Mouse (Mus musculus) kidney, adult 2 months (tissue): ENCODE results near the gene Zfp334.

Experiments used
- CTCF ChIP-seq: fragments of 200-500 bp; conservative IDR thresholded peaks from 2 replicates; pipeline ENCODE4 v1.5.1; 2011; ENCODE audit warnings: low read depth, mild to moderate bottlenecking, control low read depth, low read length, moderate library complexity, mixed read lengths; ENCODE audit not compliant: insufficient read depth, insufficient read length
- POLR2A ChIP-seq: fragments of 200-500 bp; IDR thresholded peaks from one replicate; pipeline ENCODE4 v1.6.1; 2011; ENCODE audit warnings: low read depth, low read length, control low read depth

DNA sequence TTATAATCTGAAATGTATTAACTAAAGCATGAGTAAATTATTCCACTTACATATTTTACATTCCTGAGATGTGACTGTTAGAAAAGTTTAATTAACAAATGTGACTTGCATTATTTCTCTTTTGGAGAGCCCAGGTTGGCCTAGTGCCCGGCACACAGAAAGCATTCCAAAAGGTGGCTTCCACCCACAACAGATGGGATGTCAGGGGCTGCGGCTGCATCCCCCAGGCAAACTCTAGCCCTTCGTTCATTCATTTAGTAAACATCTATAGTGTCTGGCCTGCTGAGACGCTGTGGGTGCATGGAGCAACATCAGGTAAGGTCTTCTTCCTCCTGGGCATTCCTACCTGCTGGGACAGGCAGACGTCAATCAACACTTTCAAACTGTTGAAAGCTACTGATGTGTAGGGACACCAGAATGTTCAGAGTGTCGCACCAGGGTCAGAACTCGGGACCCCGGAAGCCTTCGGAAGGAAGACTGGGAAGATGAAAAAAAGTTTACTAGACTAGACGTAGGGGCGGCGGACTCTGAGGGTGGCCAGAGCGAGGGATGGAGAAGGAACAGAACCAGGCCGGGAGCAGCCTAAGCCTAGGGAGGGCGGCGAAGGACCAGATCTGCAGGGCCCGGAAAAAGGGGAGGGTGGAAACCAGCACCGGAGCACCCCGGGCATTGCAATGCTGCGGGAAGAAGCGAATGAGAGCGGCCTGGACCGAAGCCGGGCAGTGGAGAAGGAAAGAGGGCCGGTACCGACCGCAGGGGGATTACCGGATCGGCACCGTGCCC is 62.3 kb downstream of the Zfp334 start:
- no peak for TF ChIP-seq POLR2A
- no peak for TF ChIP-seq CTCF
